Mouse (Mus musculus) ES-E14 (cell line): ENCODE measurements around the gene Amotl1. TPM values are rescaled to one million over a fixed set of nuclear protein-coding genes. Genes with fewer than 3 reads are reported as not detected.

Source experiments
- DNase-seq: peaks from one replicate; pipeline ENCODE4 v3.0.0-alpha.2; 2013; ENCODE audit warnings: low read depth, low spot score
- H3K27ac ChIP-seq: 2 replicates; pipeline ENCODE4 v1.5.1; 2012; ENCODE audit warnings: low read depth, mild to moderate bottlenecking, low read length, moderate library complexity, mixed read lengths; ENCODE audit not compliant: poor library complexity, insufficient read depth, severe bottlenecking
- H3K36me3 ChIP-seq: 2 replicates; pipeline ENCODE4 v1.6.1; 2012; ENCODE audit warnings: mild to moderate bottlenecking, low read length, moderate library complexity, mixed read lengths; ENCODE audit not compliant: control insufficient read depth, poor library complexity, insufficient read depth, severe bottlenecking
- H3K4me1 ChIP-seq, 2 experiments: fragments of 150-350 bp in 1 of 2; sonication (generic) in 1 of 2; 2 replicates each; pipeline ENCODE4 v1.6.1; 2012; ENCODE audit warnings: low read length in 2 of 2, mild to moderate bottlenecking in 1 of 2, mixed read lengths in 1 of 2; ENCODE audit not compliant: control insufficient read depth in 2 of 2, insufficient read depth in 2 of 2, poor library complexity in 1 of 2
- H3K4me3 ChIP-seq, 2 experiments: fragments of 150-350 bp in 1 of 2; sonication (generic) in 1 of 2; 2 replicates each; pipeline ENCODE4 v1.5.1; 2012; ENCODE audit warnings: low read length in 2 of 2, low read depth in 1 of 2, mild to moderate bottlenecking in 1 of 2, mixed read lengths in 1 of 2; ENCODE audit not compliant: insufficient read depth in 1 of 2, poor library complexity in 1 of 2, severe bottlenecking in 1 of 2
- H3K9ac ChIP-seq: 2 replicates; pipeline ENCODE4 v1.6.1; 2012; ENCODE audit warnings: low read depth, mild to moderate bottlenecking, low read length, mixed read lengths; ENCODE audit not compliant: poor library complexity, insufficient read depth, severe bottlenecking
- H3K9me3 ChIP-seq: fragments of 150-350 bp; sonication (generic); 2 replicates; pipeline ENCODE4 v1.6.1; 2012; ENCODE audit warnings: low read depth, mild to moderate bottlenecking, low read length; ENCODE audit not compliant: control insufficient read depth, insufficient read depth
- CHD2 ChIP-seq: IDR thresholded peaks from 2 replicates; pipeline ENCODE4 v1.6.1; 2014; ENCODE audit warnings: mild to moderate bottlenecking, low read depth, low read length, inconsistent platforms
- HCFC1 ChIP-seq: IDR thresholded peaks from 2 replicates; pipeline ENCODE4 v1.6.1; 2012; ENCODE audit warnings: low read length, inconsistent platforms, borderline replicate concordance; ENCODE audit not compliant: insufficient read depth
- MAFK ChIP-seq: IDR thresholded peaks from 2 replicates; pipeline ENCODE4 v1.6.1; 2014; ENCODE audit warnings: mild to moderate bottlenecking, low read depth, low read length, inconsistent platforms; ENCODE audit not compliant: insufficient read depth
- ZC3H11A ChIP-seq: IDR thresholded peaks from 2 replicates; pipeline ENCODE4 v1.6.1; 2012; ENCODE audit warnings: low read depth, mild to moderate bottlenecking, inconsistent platforms, low read length, borderline replicate concordance
- ZNF384 ChIP-seq: IDR thresholded peaks from 2 replicates; pipeline ENCODE4 v1.6.1; 2012; ENCODE audit warnings: low read depth, low read length, inconsistent platforms
- in situ Hi-C, 2 experiments: fragments of 600-800 bp; cut with MboI; formaldehyde crosslinking; loops; one replicate each; pipeline ENCODE4 v1.15.1; 2025; ENCODE audit warnings: low sequenced_read_pairs in 2 of 2, inconsistent platforms in 1 of 2; ENCODE audit not compliant: unreplicated experiment in 2 of 2
- total RNA-seq: library from RNA; depleted of rRNA; stranded (reverse); fragments of 300-350 nt; gene quantifications from 2 replicates; pipeline ENCODE4 v1.2.3, GENCODE M21; 2012

The Amotl1 gene
- total RNA-seq, 1 experiment = 24.6 TPM

DNA sequence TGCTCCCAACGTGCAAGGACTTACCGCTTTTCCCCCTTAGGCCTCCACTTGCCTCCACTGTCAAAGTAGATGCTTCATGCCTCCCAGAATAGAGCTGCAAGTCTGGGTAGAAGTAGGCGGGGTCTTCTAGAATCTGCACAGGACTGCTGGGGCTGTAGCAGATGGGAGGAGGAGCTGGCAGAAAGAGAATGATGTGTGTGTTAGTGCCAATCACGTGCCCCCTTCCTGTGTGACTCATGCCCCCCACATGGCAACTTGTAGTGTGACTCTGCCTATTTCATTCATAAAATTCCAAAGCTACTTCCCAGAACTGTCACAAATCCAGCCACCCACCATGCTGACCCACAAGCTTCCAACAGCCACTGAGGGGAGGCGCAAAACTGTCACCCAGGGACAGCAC lies 48.4 kb downstream of the Amotl1 start:
- DNase-seq = no peak
- in situ Hi-C loops = no loop called here
- H3K9me3 ChIP-seq = no peaks in the 10 kb centered on the region
- no peak overlapping the region for H3K4me3 ChIP-seq
- H3K4me1 ChIP-seq = no peaks in the 10 kb centered on the region
- no peak overlapping the region for H3K27ac ChIP-seq
- no peak overlapping the region for H3K9ac ChIP-seq
- TF ChIP-seq HCFC1 (no peak), CHD2 (no peak), ZNF384 (no peak), MAFK (no peak), ZC3H11A (no peak)
- H3K36me3 ChIP-seq = peaks cover 17% of the 10 kb centered on the region; the same call in 1 of the 2 replicates

DNA sequence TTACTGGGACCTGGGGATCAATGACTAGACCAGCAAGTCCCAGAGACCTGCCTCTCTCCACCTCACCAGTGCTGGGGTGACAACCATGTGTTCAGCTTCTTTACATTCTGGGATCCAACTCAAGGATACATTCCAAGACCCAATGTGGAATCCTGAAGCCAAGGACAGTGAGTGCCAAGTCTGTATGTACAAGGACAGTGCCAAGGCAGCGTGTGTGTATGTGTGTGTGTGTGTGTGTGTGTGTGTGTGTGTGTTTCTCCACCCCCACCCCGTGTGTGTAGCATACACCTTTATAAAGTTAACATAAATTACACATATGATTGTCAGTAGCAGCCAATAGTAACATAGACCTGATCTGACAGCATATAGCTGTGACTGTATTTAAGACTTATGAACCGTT lies 49.0 kb downstream of the Amotl1 start:
- Histone ChIP-seq H3K4me1 (no peaks in the 10 kb centered on the region), H3K36me3 (peaks cover 17% of the 10 kb centered on the region; the same call in 1 of the 2 replicates), H3K4me3 (no peak overlapping the region), H3K9ac (no peak overlapping the region), H3K27ac (no peak overlapping the region), H3K9me3 (no peaks in the 10 kb centered on the region)
- in situ Hi-C loops = no loop called here
- DNase-seq = no peak
- no peak for TF ChIP-seq CHD2
- no peak for TF ChIP-seq MAFK
- TF ChIP-seq HCFC1 = no peak
- TF ChIP-seq ZNF384 = no peak

DNA sequence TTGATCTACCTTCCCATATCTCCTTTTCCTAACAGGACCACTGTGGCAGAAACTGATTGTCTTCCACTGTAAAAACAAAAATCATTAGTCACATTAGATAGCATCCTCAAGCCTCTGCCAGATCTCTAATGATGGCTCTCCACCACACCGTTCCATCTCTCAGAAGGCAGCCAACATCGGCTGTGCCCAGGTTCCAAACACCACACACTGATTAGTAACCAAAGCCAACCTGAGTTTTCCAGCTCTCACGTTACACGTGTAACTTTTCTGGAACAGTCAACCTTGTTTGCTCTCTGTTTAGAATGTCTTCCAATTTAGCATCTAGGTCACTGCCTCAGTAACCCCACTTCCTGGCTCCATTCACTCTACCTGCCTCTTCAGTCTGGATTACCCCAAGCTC lies 51.0 kb downstream of the Amotl1 start:
- Histone ChIP-seq H3K9me3 (no peaks in the 10 kb centered on the region), H3K9ac (no peak overlapping the region), H3K27ac (no peak overlapping the region), H3K4me1 (no peaks in the 10 kb centered on the region), H3K4me3 (no peak overlapping the region), H3K36me3 (peaks cover 17% of the 10 kb centered on the region; the same call in 1 of the 2 replicates)
- TF ChIP-seq HCFC1 (no peak), MAFK (no peak), ZC3H11A (no peak), ZNF384 (no peak), CHD2 (no peak)
- no peak for DNase-seq
- in situ Hi-C loops = no loop called here

DNA sequence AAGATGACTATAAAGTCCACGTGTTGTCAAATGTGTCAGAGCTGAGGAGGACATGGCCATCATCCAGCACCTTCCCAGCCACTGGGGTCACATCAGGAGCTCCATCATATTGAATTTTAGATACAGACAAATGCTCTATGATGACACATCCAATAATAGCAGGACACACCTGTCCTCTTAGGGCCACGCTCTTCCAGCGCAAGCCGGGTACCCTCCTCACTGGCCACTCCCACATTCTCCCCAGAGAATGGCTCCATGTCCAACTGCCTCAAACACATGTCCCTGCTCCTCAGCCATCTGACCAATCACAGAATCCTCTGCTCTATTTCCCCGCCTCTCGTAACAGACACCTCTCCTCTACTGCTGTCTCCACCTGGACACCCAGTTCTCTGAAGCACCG lies 54.2 kb downstream of the Amotl1 start:
- Histone ChIP-seq H3K9me3 (no peaks in the 10 kb centered on the region), H3K27ac (no peak overlapping the region), H3K9ac (no peak overlapping the region), H3K4me1 (peaks cover 0 to 2% of the 10 kb centered on the region in 2 experiments; a peak in 1 of 4 replicates), H3K4me3 (no peak overlapping the region), H3K36me3 (peaks cover 15% of the 10 kb centered on the region; the same call in 1 of the 2 replicates)
- in situ Hi-C loops = no loop called here
- TF ChIP-seq HCFC1 = no peak
- no peak for TF ChIP-seq CHD2
- TF ChIP-seq ZC3H11A = no peak
- no peak for TF ChIP-seq MAFK
- TF ChIP-seq ZNF384 = no peak
- no peak for DNase-seq

DNA sequence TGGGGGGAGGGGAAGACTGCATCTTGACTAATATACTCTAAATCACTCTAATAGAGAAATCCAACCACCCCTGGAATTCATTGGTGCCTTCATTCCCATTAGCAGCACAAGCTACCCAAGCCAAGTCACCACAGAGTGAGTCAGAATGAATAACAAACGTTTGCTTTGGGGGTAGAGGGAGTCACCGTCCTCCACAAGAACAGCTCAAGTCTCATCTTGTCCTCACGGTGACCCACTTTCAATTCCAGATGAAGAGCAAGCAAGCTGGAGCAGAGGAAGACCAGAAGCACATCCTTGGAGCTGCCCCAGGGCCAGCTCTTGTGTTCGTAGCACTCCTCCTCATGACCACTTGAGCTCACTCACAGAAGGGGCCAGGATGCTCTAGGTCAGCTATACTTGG lies 56.2 kb downstream of the Amotl1 start:
- no peak overlapping the region for H3K27ac ChIP-seq
- peaks cover 0 to 5% of the 10 kb centered on the region in 2 experiments; a peak in 2 of 4 replicates for H3K4me1 ChIP-seq
- peaks cover 15% of the 10 kb centered on the region; the same call in 1 of the 2 replicates for H3K36me3 ChIP-seq
- TF ChIP-seq CHD2 = no peak
- no peak for TF ChIP-seq MAFK
- TF ChIP-seq ZNF384 = no peak
- no peak for TF ChIP-seq ZC3H11A
- TF ChIP-seq HCFC1 = no peak
- no peak overlapping the region for H3K4me3 ChIP-seq
- DNase-seq = no peak
- H3K9ac ChIP-seq = no peak overlapping the region
- H3K9me3 ChIP-seq = no peaks in the 10 kb centered on the region
- in situ Hi-C loops = no loop called here
